Mouse (Mus musculus): Measurements from ENCODE around the gene Man1c1.

- no peak for TF ChIP-seq CTCF (conservative IDR thresholded peaks at IDR 0.05; ENCODE audit: insufficient read depth, insufficient read length, low read depth, low read length)
- no peak for TF ChIP-seq POLR2A (IDR thresholded peaks at IDR 0.05; ENCODE audit: low read depth, low read length)
These were observed 59.7 kb downstream of the Man1c1 start for GRCm38 (mm10) chr4:134644410-134644809.

Data from kidney, adult 2 months (tissue).